Comparison of ENCODE assay signal across 10 mouse cellular contexts in the genomic region with DNA sequence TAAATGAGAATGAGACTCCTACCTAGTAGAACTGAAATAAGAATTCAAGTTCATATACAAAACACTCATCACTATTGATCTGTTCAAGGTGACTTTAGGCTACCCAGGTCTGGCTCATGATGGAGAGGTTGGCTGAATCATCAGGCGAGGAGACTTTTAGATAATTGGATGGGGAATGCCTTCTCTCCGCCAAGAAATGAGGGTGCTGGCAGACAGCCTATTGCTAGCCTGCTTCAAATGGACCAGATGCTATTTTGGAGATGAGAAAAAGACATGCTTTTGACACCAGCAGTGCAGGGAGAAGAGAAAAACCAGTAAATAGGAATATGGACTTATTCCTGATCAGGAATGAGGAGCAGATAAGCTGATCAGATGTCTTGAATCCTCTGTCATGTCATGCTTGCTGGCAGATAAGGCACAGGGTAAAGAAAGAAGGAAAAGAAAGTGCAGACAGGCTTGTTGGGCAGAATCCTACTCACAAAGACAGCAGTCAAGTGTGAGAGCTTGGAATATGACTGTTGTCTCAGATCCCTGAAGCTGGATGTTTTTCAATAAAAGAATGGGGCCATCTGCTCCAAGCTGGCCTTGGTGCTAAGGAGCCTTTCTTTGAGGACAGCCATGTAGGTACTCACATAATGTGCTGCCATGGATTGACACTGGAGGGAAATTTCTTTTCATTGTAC. TPM values are rescaled to one million over a fixed set of nuclear protein-coding genes. Genes with fewer than 3 reads are reported as not detected.
DNase-seq lines count a peak whose midpoint lies in the region; TF ChIP-seq lines count a peak whose summit lies in the region.
"Had no signal": no experiment of that assay in that cellular context is flagged by ENCODE, and none has a peak within 500 bp of the region (broad histone marks: within the 10 kb centered on the region; RNA-seq: fewer than 3 reads in every experiment).

No protein-coding gene starts in this region.

- no peaks in the 10 kb centered on the region for H3K27me3 ChIP-seq in thymus, adult 2 months (ENCODE audit: control insufficient read depth, insufficient read depth, low read length)

- H3K4me3 ChIP-seq in thymus, adult 2 months (ENCODE audit: control insufficient read depth, insufficient read depth, low read length) = no peak overlapping the region
- H3K4me3 ChIP-seq: heart, embryonic 13.5 days had no signal

- H3K27ac ChIP-seq in thymus, adult 2 months (ENCODE audit: control insufficient read depth, insufficient read depth, low read length) = no peak overlapping the region
- H3K27ac ChIP-seq: heart, embryonic 13.5 days; macrophage had no signal

- no peak for TF ChIP-seq POLR2A in thymus, adult 2 months (IDR thresholded peaks at IDR 0.05; ENCODE audit: control insufficient read depth, extremely low read depth, insufficient read depth, low read length, poor library complexity)

- intact Hi-C loops in left cerebral cortex, postnatal 36 days (cut with DNase I) = loop anchor here (5.0 kb wide), 1 partner anchor 38 kb away; no protein-coding TSS in a partner anchor

- peaks cover 5% of the 10 kb centered on the region; the same call in 1 of the 2 replicates for H3K4me1 ChIP-seq in thymus, adult 2 months (replicated peaks; ENCODE audit: control insufficient read depth, insufficient read depth, low read length)

- peak; percentile 1 for DNase-seq in adrenal gland, postnatal 10 days
- DNase-seq in adrenal gland, adult 8-10 months = no peak
- DNase-seq in cerebellum, adult 18-20 months = peak; percentile 91
- peak; percentile 20 to 65 for DNase-seq in heart, adult 9 months (ENCODE audit: low spot score in 2 of 2)
- DNase-seq in left cerebral cortex, postnatal 36 days (ENCODE audit: low spot score in 2 of 2) = peak; percentile 59 to 63
- no peak for DNase-seq in kidney, postnatal 25 days
- no peak for DNase-seq in testis, postnatal 10 days (ENCODE audit: low spot score)
- DNase-seq in thymus, adult 2 months = no peak

- WGBS in thymus, adult 2 months = 90% methylated on average over 2 of the region's 2 CpGs

- no peaks in the 10 kb centered on the region for H3K36me3 ChIP-seq in thymus, adult 2 months (ENCODE audit: control insufficient read depth, insufficient read depth, low read length)
- H3K36me3 ChIP-seq: heart, embryonic 13.5 days had no signal

- no peak for TF ChIP-seq CTCF in thymus, adult 2 months (IDR thresholded peaks at IDR 0.05; ENCODE audit: borderline replicate concordance, control insufficient read depth, extremely low read depth, insufficient read depth, low read length, poor library complexity)

RNA-seq across cellular contexts. Expression of a gene that starts 9.9 kb away (rescaled TPM):
- 10 to 100 TPM; 23.2 to 41.1 TPM for total RNA-seq in adrenal gland, postnatal 10 days (2021)
- 10 to 100 TPM; 18.0 to 39.1 (median 25.6) TPM for total RNA-seq in adrenal gland, adult 8-10 months (2022)
- total RNA-seq in left cerebral cortex, postnatal 36 days (2021) = 100 to 1,000 TPM; 444 to 455 TPM
- polyA plus RNA-seq in thymus, adult 2 months (2012; rRNA removed) = 1.7 and 2.1 TPM in 2 replicates
- polyA plus RNA-seq: macrophage had no signal

Comparison
In these comparisons a context has a peak if more than half of its experiments do, and no peak if none do; other contexts are left out.
1. DNase-seq: peak in adrenal gland, postnatal 10 days (single experiment), cerebellum, adult 18-20 months (2 of 2), heart, adult 9 months (2 of 2) and left cerebral cortex, postnatal 36 days (2 of 2); none in adrenal gland, adult 8-10 months (single experiment), kidney, postnatal 25 days (0 of 2), testis, postnatal 10 days (single experiment) and thymus, adult 2 months (single experiment).
2. RNA of a gene that starts 9.9 kb away (total RNA-seq): 444 to 455 TPM in left cerebral cortex, postnatal 36 days; 23.2 to 41.1 TPM in adrenal gland, postnatal 10 days and 18.0 to 39.1 TPM in adrenal gland, adult 8-10 months; every median in the first group is over 10 times any median in the second.